Mouse (Mus musculus) MEL (cell line): ENCODE results near the gene Erc2. TPM values are rescaled to one million over a fixed set of nuclear protein-coding genes. Genes with fewer than 3 reads are reported as not detected.

Experiments
- DNase-seq: peaks from one replicate; pipeline ENCODE4 v3.0.0; 2011; ENCODE audit warnings: low read depth, low spot score
- H3K27ac ChIP-seq: 2 replicates; pipeline ENCODE4 v1.5.1; 2012; ENCODE audit warnings: low read depth, mild to moderate bottlenecking, control low read depth, low read length, moderate library complexity; ENCODE audit not compliant: control insufficient read depth
- H3K27me3 ChIP-seq, 2 experiments: fragments of 150-350 bp in 1 of 2; sonication (generic) in 1 of 2; 2 replicates each; pipeline ENCODE4 v1.6.1; 2012; ENCODE audit warnings: low read length in 2 of 2, mild to moderate bottlenecking in 2 of 2, improper control_type of control experiment in 1 of 2, moderate library complexity in 1 of 2; ENCODE audit not compliant: insufficient read depth in 2 of 2, control insufficient read depth in 1 of 2
- H3K36me3 ChIP-seq, 2 experiments: 2 replicates each; pipeline ENCODE4 v1.6.1; 2012 to 2014; ENCODE audit warnings: low read length in 2 of 2, improper control_type of control experiment in 1 of 2, inconsistent platforms in 1 of 2, mild to moderate bottlenecking in 1 of 2; ENCODE audit not compliant: insufficient read depth in 2 of 2, control insufficient read depth in 1 of 2
- H3K4me1 ChIP-seq, 2 experiments: fragments of 150-350 bp in 1 of 2; sonication (generic) in 1 of 2; 2 replicates each; pipeline ENCODE4 v1.6.1; 2012; ENCODE audit warnings: low read length in 2 of 2, improper control_type of control experiment in 1 of 2, mild to moderate bottlenecking in 1 of 2; ENCODE audit not compliant: insufficient read depth in 2 of 2, control insufficient read depth in 1 of 2
- H3K4me3 ChIP-seq, 2 experiments: fragments of 150-350 bp in 1 of 2; sonication (generic) in 1 of 2; 2 replicates each; pipeline ENCODE4 v1.5.1; 2012; ENCODE audit warnings: low read depth in 2 of 2, low read length in 2 of 2, mild to moderate bottlenecking in 2 of 2, moderate library complexity in 2 of 2, control low read depth in 1 of 2, improper control_type of control experiment in 1 of 2; ENCODE audit not compliant: control insufficient read depth in 1 of 2, insufficient read depth in 1 of 2
- H3K79me2 ChIP-seq: 2 replicates; pipeline ENCODE4 v1.6.1; 2012; ENCODE audit warnings: mild to moderate bottlenecking, low read length, moderate library complexity; ENCODE audit not compliant: control insufficient read depth, poor library complexity, insufficient read depth
- H3K9ac ChIP-seq: 2 replicates; pipeline ENCODE4 v1.6.1; 2012; ENCODE audit warnings: low read depth, mild to moderate bottlenecking, control low read depth, low read length, moderate library complexity; ENCODE audit not compliant: control insufficient read depth, poor library complexity, severe bottlenecking
- H3K9me3 ChIP-seq: fragments of 150-350 bp; sonication (generic); replicated peaks from 2 replicates; pipeline ENCODE4 v1.6.1; 2012; ENCODE audit warnings: mild to moderate bottlenecking, low read length, improper control_type of control experiment, moderate library complexity; ENCODE audit not compliant: insufficient read depth
- BHLHE40 ChIP-seq: IDR thresholded peaks from 2 replicates; pipeline ENCODE4 v1.6.1; 2012; ENCODE audit warnings: low read depth, mild to moderate bottlenecking, inconsistent platforms, low read length, improper control_type of control experiment, borderline replicate concordance
- CHD1 ChIP-seq: IDR thresholded peaks from 2 replicates; pipeline ENCODE4 v1.6.1; 2012; ENCODE audit warnings: low read depth, mild to moderate bottlenecking, inconsistent platforms, low read length, improper control_type of control experiment
- CTCF ChIP-seq, 3 experiments: IDR thresholded peaks in 2 of 3; conservative IDR thresholded peaks in 1 of 3; 2 replicates each; pipeline ENCODE4 v1.5.1; 2011 to 2012; ENCODE audit warnings: low read length in 3 of 3, low read depth in 2 of 3, mild to moderate bottlenecking in 2 of 3, improper control_type of control experiment in 1 of 3, inconsistent platforms in 1 of 3, mixed read lengths in 1 of 3, moderate library complexity in 1 of 3; ENCODE audit not compliant: control insufficient read depth in 1 of 3, insufficient read depth in 1 of 3, poor library complexity in 1 of 3, severe bottlenecking in 1 of 3
- ELF1 ChIP-seq: IDR thresholded peaks from 2 replicates; pipeline ENCODE4 v1.6.1; 2014; ENCODE audit warnings: low read depth, mild to moderate bottlenecking, inconsistent platforms, low read length, improper control_type of control experiment, moderate library complexity
- ETS1 ChIP-seq: IDR thresholded peaks from 2 replicates; pipeline ENCODE4 v1.6.1; 2012; ENCODE audit warnings: low read depth, mild to moderate bottlenecking, inconsistent platforms, low read length, improper control_type of control experiment, moderate library complexity
- GABPA ChIP-seq: IDR thresholded peaks from 2 replicates; pipeline ENCODE4 v1.6.1; 2012; ENCODE audit warnings: low read depth, mild to moderate bottlenecking, inconsistent platforms, low read length, improper control_type of control experiment, moderate library complexity
- GATA1 ChIP-seq: IDR thresholded peaks from 2 replicates; pipeline ENCODE4 v1.6.1; 2011; ENCODE audit warnings: low read depth, low read length, improper control_type of control experiment
- HCFC1 ChIP-seq: IDR thresholded peaks from 2 replicates; pipeline ENCODE4 v1.6.1; 2012; ENCODE audit warnings: low read depth, mild to moderate bottlenecking, inconsistent platforms, low read length, improper control_type of control experiment, moderate library complexity
- JUND ChIP-seq: IDR thresholded peaks from 2 replicates; pipeline ENCODE4 v1.6.1; 2011; ENCODE audit warnings: low read depth, mild to moderate bottlenecking, improper control_type of control experiment, low read length
- MAFK ChIP-seq: IDR thresholded peaks from 2 replicates; pipeline ENCODE4 v1.6.1; 2011; ENCODE audit warnings: low read depth, mild to moderate bottlenecking, low read length, improper control_type of control experiment, borderline replicate concordance
- MYC ChIP-seq: IDR thresholded peaks from 2 replicates; pipeline ENCODE4 v1.6.1; 2011; ENCODE audit warnings: low read depth, mild to moderate bottlenecking, low read length, improper control_type of control experiment, moderate library complexity
- NELFE ChIP-seq: IDR thresholded peaks from 2 replicates; pipeline ENCODE4 v1.6.1; 2011; ENCODE audit warnings: low read depth, low read length, improper control_type of control experiment
- POLR2AphosphoS2 ChIP-seq: IDR thresholded peaks from 2 replicates; pipeline ENCODE4 v1.6.1; 2011; ENCODE audit warnings: low read length, improper control_type of control experiment
- RCOR1 ChIP-seq: IDR thresholded peaks from 2 replicates; pipeline ENCODE4 v1.6.1; 2012; ENCODE audit warnings: low read depth, mild to moderate bottlenecking, inconsistent platforms, low read length, improper control_type of control experiment
- SIN3A ChIP-seq: IDR thresholded peaks from 2 replicates; pipeline ENCODE4 v1.6.1; 2012; ENCODE audit warnings: low read length, improper control_type of control experiment, inconsistent platforms
- SMC3 ChIP-seq: IDR thresholded peaks from 2 replicates; pipeline ENCODE4 v1.6.1; 2011; ENCODE audit warnings: low read depth, low read length, improper control_type of control experiment
- TBP ChIP-seq: IDR thresholded peaks from 2 replicates; pipeline ENCODE4 v1.8.0; 2011; ENCODE audit warnings: low read depth, low read length, improper control_type of control experiment
- TCF12 ChIP-seq: IDR thresholded peaks from 2 replicates; pipeline ENCODE4 v1.6.1; 2014; ENCODE audit warnings: low read depth, mild to moderate bottlenecking, inconsistent platforms, low read length, improper control_type of control experiment, moderate library complexity
- UBTF ChIP-seq: IDR thresholded peaks from 2 replicates; pipeline ENCODE4 v1.6.1; 2012; ENCODE audit warnings: low read depth, mild to moderate bottlenecking, inconsistent platforms, low read length, improper control_type of control experiment, moderate library complexity, borderline replicate concordance; ENCODE audit not compliant: insufficient read depth
- polyA plus RNA-seq, 2 experiments: library from polyadenylated mRNA; stranded (reverse) in 1 of 2; unstranded in 1 of 2; fragments of >175 nt in 1 of 2; fragments of >200 nt in 1 of 2; gene quantifications; 2 replicates each; pipeline versions ENCODE4 v1.2.1 to v1.2.4; 2012; ENCODE audit warnings: low replicate concordance in 2 of 2, low read depth in 1 of 2; ENCODE audit not compliant: insufficient read length in 2 of 2, insufficient read depth in 1 of 2, missing spikeins in 1 of 2
- total RNA-seq: library from RNA; depleted of rRNA; stranded (reverse); fragments of 300-350 nt; gene quantifications from 2 replicates; pipeline ENCODE4 v1.2.3, GENCODE M21; 2012

Gene Erc2
- total and polyA plus RNA-seq, 3 experiments: not detected

GRCm38 (mm10) chr14:28420596-28420995, 798.4 kb downstream of the Erc2 start:
- Histone ChIP-seq H3K36me3 (no peaks in the 10 kb centered on the region), H3K9me3 (no peaks in the 10 kb centered on the region), H3K27ac (no peak overlapping the region), H3K9ac (no peak overlapping the region), H3K79me2 (no peaks in the 10 kb centered on the region), H3K27me3 (no peaks in the 10 kb centered on the region), H3K4me3 (no peak overlapping the region), H3K4me1 (no peaks in the 10 kb centered on the region)
- no peak for DNase-seq
- TF ChIP-seq RCOR1 (no peak), GABPA (no peak)

- no peak for TF ChIP-seq MYC
- TF ChIP-seq JUND: no peak
- no peak for TF ChIP-seq CTCF (IDR thresholded peaks at IDR 0.05 in 2 of 3, conservative IDR thresholded peaks at IDR 0.05 in 1 of 3; ENCODE audit: control insufficient read depth in 1 of 3, insufficient read depth in 1 of 3, low read depth in 2 of 3, low read length in 3 of 3, poor library complexity in 1 of 3, severe bottlenecking in 1 of 3)
- TF ChIP-seq UBTF: no peak
- no peak for TF ChIP-seq SIN3A
- TF ChIP-seq ELF1: no peak
- no peak for TF ChIP-seq GATA1
- Histone ChIP-seq H3K9ac (no peak overlapping the region), H3K27me3 (no peaks in the 10 kb centered on the region), H3K36me3 (no peaks in the 10 kb centered on the region), H3K4me1 (no peaks in the 10 kb centered on the region), H3K4me3 (no peak overlapping the region), H3K79me2 (no peaks in the 10 kb centered on the region), H3K9me3 (no peaks in the 10 kb centered on the region), H3K27ac (no peak overlapping the region)
- DNase-seq: no peak
Observed at GRCm38 (mm10) chr14:28426610-28427009, 804.4 kb downstream of the Erc2 start.

GRCm38 (mm10) chr14:28431703-28432309, 809.6 kb downstream of the Erc2 start:
- no peaks in the 10 kb centered on the region for H3K4me1 ChIP-seq
- H3K36me3 ChIP-seq: no peaks in the 10 kb centered on the region
- H3K27me3 ChIP-seq: no peaks in the 10 kb centered on the region
- H3K9me3 ChIP-seq: no peaks in the 10 kb centered on the region
- no peak for DNase-seq
- no peak overlapping the region for H3K27ac ChIP-seq
- TF ChIP-seq BHLHE40 (no peak), CHD1 (no peak), SMC3 (no peak), NELFE (no peak), TBP (no peak), MYC (no peak), HCFC1 (no peak), UBTF (no peak), MAFK (no peak), POLR2AphosphoS2 (no peak), TCF12 (no peak), ETS1 (no peak)
- H3K4me3 ChIP-seq: no peak overlapping the region
- no peak overlapping the region for H3K9ac ChIP-seq
- H3K79me2 ChIP-seq: no peaks in the 10 kb centered on the region
